Comparison of ENCODE assay signal across 11 mouse cellular contexts in genomic region chr2:33871181-33871520, GRCm38 (mm10). TPM values are rescaled to one million over a fixed set of nuclear protein-coding genes. Genes with fewer than 3 reads are reported as not detected.
A peak's percentile ranks its signal among the peaks of the same experiment; 100 is the strongest.
DNase-seq lines count a peak whose midpoint lies in the region; ATAC-seq and TF ChIP-seq lines count a peak whose summit lies in the region.
"Had no signal": no experiment of that assay in that cellular context is flagged by ENCODE, and none has a peak within 500 bp of the region (broad histone marks: within the 10 kb centered on the region; RNA-seq: fewer than 3 reads in every experiment).

No protein-coding gene starts in this region.

- DNase-seq in hindbrain, embryonic 11.5 days (ENCODE audit: low spot score): no peak
- no peak for DNase-seq in stomach, postnatal 0 days (ENCODE audit: low spot score)
- peak; percentile 27 for DNase-seq in liver, embryonic 11.5 days (ENCODE audit: low spot score)
- DNase-seq in adrenal gland, postnatal 36 days: no peak
- DNase-seq: cerebellum, postnatal 10 days; retina, postnatal 1 day; thymus, adult 18-20 months had no signal

- 80% methylated on average over 4 of the region's 4 CpGs for WGBS in hindbrain, embryonic 13.5 days
- WGBS in hindbrain, embryonic 11.5 days: 87% methylated on average over 4 of the region's 4 CpGs
- 86% methylated on average over 4 of the region's 4 CpGs for WGBS in stomach, embryonic 14.5 days
- 89% methylated on average over 4 of the region's 4 CpGs for WGBS in stomach, postnatal 0 days
- WGBS in liver, embryonic 11.5 days: 73% methylated on average over 4 of the region's 4 CpGs

- peaks cover 41% of the 10 kb centered on the region for H3K36me3 ChIP-seq in hindbrain, embryonic 13.5 days
- 0 out of 2 replicates have a peak, but pooled peaks cover 3% of the 10 kb centered on the region for H3K36me3 ChIP-seq in hindbrain, embryonic 11.5 days (ENCODE audit: control insufficient read depth, insufficient read depth, low read length)
- H3K36me3 ChIP-seq in stomach, embryonic 14.5 days (ENCODE audit: control insufficient read depth, insufficient read depth, low read length): peaks cover 13% of the 10 kb centered on the region; the same call in 1 of the 2 replicates
- H3K36me3 ChIP-seq in stomach, postnatal 0 days (ENCODE audit: control insufficient read depth, insufficient read depth, low read length): no peaks in the 10 kb centered on the region
- peaks cover 7% of the 10 kb centered on the region for H3K36me3 ChIP-seq in liver, embryonic 11.5 days (ENCODE audit: control insufficient read depth, insufficient read depth, low read length)

- TF ChIP-seq EP300 in stomach, postnatal 0 days (optimal IDR thresholded peaks at IDR 0.05): no peak

- H3K4me1 ChIP-seq in hindbrain, embryonic 13.5 days (replicated peaks): peaks cover 66% of the 10 kb centered on the region
- peaks cover 11% of the 10 kb centered on the region; the same call in 1 of the 2 replicates for H3K4me1 ChIP-seq in hindbrain, embryonic 11.5 days (replicated peaks; ENCODE audit: control insufficient read depth, insufficient read depth, low read length)
- peaks cover 28% of the 10 kb centered on the region; the same call in 1 of the 2 replicates for H3K4me1 ChIP-seq in stomach, embryonic 14.5 days (ENCODE audit: control insufficient read depth, insufficient read depth, low read length)
- H3K4me1 ChIP-seq in stomach, postnatal 0 days (replicated peaks; ENCODE audit: control insufficient read depth, insufficient read depth): peaks cover 6% of the 10 kb centered on the region; the same call in 1 of the 2 replicates
- peaks cover 62% of the 10 kb centered on the region for H3K4me1 ChIP-seq in liver, embryonic 11.5 days (replicated peaks; ENCODE audit: control insufficient read depth, insufficient read depth, low read length)

- no peak overlapping the region for H3K4me3 ChIP-seq in hindbrain, embryonic 13.5 days
- H3K4me3 ChIP-seq in hindbrain, embryonic 11.5 days (ENCODE audit: low read depth, low read length): no peak overlapping the region
- no peak overlapping the region for H3K4me3 ChIP-seq in stomach, embryonic 14.5 days (ENCODE audit: low read depth, low read length)
- H3K4me3 ChIP-seq in stomach, postnatal 0 days (ENCODE audit: low read depth, low read length): no peak overlapping the region
- no peak overlapping the region for H3K4me3 ChIP-seq in liver, embryonic 11.5 days (ENCODE audit: low read depth, low read length)
- H3K4me3 ChIP-seq: forebrain, embryonic 12.5 days had no signal

- H3K9ac ChIP-seq in hindbrain, embryonic 13.5 days: no peak overlapping the region
- no peak overlapping the region for H3K9ac ChIP-seq in hindbrain, embryonic 11.5 days (ENCODE audit: low read depth, low read length)
- H3K9ac ChIP-seq in stomach, embryonic 14.5 days (replicated peaks; ENCODE audit: low read depth, low read length): no peak overlapping the region
- no peak overlapping the region for H3K9ac ChIP-seq in stomach, postnatal 0 days (ENCODE audit: low read length)
- 0 out of 2 replicates have a peak overlapping the region, but pooled peaks have one; percentile 5 for H3K9ac ChIP-seq in liver, embryonic 11.5 days (ENCODE audit: low read depth, low read length)
- H3K9ac ChIP-seq: forebrain, embryonic 12.5 days had no signal

- no peak overlapping the region for H3K4me2 ChIP-seq in hindbrain, embryonic 13.5 days
- no peak overlapping the region for H3K4me2 ChIP-seq in hindbrain, embryonic 11.5 days (replicated peaks; ENCODE audit: low read depth, low read length)
- no peak overlapping the region for H3K4me2 ChIP-seq in stomach, embryonic 14.5 days (replicated peaks; ENCODE audit: low read depth, low read length)
- no peak overlapping the region for H3K4me2 ChIP-seq in stomach, postnatal 0 days (replicated peaks; ENCODE audit: low read depth)
- no peak overlapping the region for H3K4me2 ChIP-seq in liver, embryonic 11.5 days
- H3K4me2 ChIP-seq: forebrain, embryonic 12.5 days had no signal

- peak overlapping the region; percentile 56; the same call in 1 of the 2 replicates for H3K27ac ChIP-seq in hindbrain, embryonic 13.5 days
- H3K27ac ChIP-seq in hindbrain, embryonic 11.5 days (ENCODE audit: low read depth, low read length): no peak overlapping the region
- peak overlapping the region; percentile 77; the same call in 1 of the 2 replicates for H3K27ac ChIP-seq in stomach, embryonic 14.5 days (ENCODE audit: low read length)
- H3K27ac ChIP-seq in stomach, postnatal 0 days (replicated peaks): no peak overlapping the region
- peak overlapping the region; percentile 73 for H3K27ac ChIP-seq in liver, embryonic 11.5 days (ENCODE audit: low read depth, low read length)
- H3K27ac ChIP-seq: forebrain, embryonic 12.5 days had no signal

- 0 out of 2 replicates have a peak, but pooled peaks cover 5% of the 10 kb centered on the region for H3K9me3 ChIP-seq in hindbrain, embryonic 13.5 days
- H3K9me3 ChIP-seq in hindbrain, embryonic 11.5 days (ENCODE audit: control insufficient read depth, low read length): no peaks in the 10 kb centered on the region
- no peaks in the 10 kb centered on the region for H3K9me3 ChIP-seq in stomach, embryonic 14.5 days (ENCODE audit: control insufficient read depth, low read depth, low read length)
- H3K9me3 ChIP-seq in stomach, postnatal 0 days (ENCODE audit: control insufficient read depth, low read length): no peaks in the 10 kb centered on the region
- peaks cover 3% of the 10 kb centered on the region; the same call in 1 of the 2 replicates for H3K9me3 ChIP-seq in liver, embryonic 11.5 days (ENCODE audit: control insufficient read depth, low read length)

- no peak for ATAC-seq in hindbrain, embryonic 13.5 days (ENCODE audit: low FRiP score)
- ATAC-seq in hindbrain, embryonic 11.5 days (ENCODE audit: low FRiP score): no peak
- no peak for ATAC-seq in stomach, embryonic 14.5 days (ENCODE audit: insufficient number of reproducible peaks, insufficient read depth, low FRiP score, low read depth)
- no peak for ATAC-seq in stomach, postnatal 0 days (ENCODE audit: low FRiP score, low TSS enrichment)
- ATAC-seq in liver, embryonic 11.5 days (replicated peaks; ENCODE audit: low FRiP score): no peak
- ATAC-seq in erythroid progenitor cell, adult 5-6 weeks (replicated peaks; ENCODE audit: low FRiP score, poor library complexity, severe bottlenecking): no peak

- H3K27me3 ChIP-seq in hindbrain, embryonic 13.5 days: no peaks in the 10 kb centered on the region
- H3K27me3 ChIP-seq in hindbrain, embryonic 11.5 days (ENCODE audit: control insufficient read depth, insufficient read depth, low read length): no peaks in the 10 kb centered on the region
- H3K27me3 ChIP-seq in stomach, embryonic 14.5 days (ENCODE audit: control insufficient read depth, insufficient read depth, low read length): no peaks in the 10 kb centered on the region
- H3K27me3 ChIP-seq in stomach, postnatal 0 days (ENCODE audit: control insufficient read depth, insufficient read depth, low read length): no peaks in the 10 kb centered on the region
- H3K27me3 ChIP-seq in liver, embryonic 11.5 days (replicated peaks; ENCODE audit: control insufficient read depth, insufficient read depth, low read length): no peaks in the 10 kb centered on the region
- H3K27me3 ChIP-seq: forebrain, embryonic 12.5 days had no signal

- TF ChIP-seq CTCF in stomach, postnatal 0 days (IDR thresholded peaks at IDR 0.05; ENCODE audit: low read depth): no peak

RNA-seq across cellular contexts. Expression of gene Mvb12b, which starts 16.6 kb away (rescaled TPM):
- polyA plus RNA-seq in hindbrain, embryonic 13.5 days (2015; fragmentation: Nextera tagmentation; extraction: Ambion mirVana): 60.9 and 65.0 TPM in 2 replicates
- polyA plus RNA-seq in hindbrain, embryonic 11.5 days (2014; fragmentation: Nextera tagmentation; extraction: Ambion mirVana): 36.8 and 42.4 TPM in 2 replicates
- 20.4 and 20.7 TPM in 2 replicates for polyA plus RNA-seq in stomach, embryonic 14.5 days (2014; fragmentation: Nextera tagmentation; extraction: Ambion mirVana)
- polyA plus RNA-seq in stomach, postnatal 0 days (2015; fragmentation: Nextera tagmentation; extraction: Ambion mirVana): 10.2 and 11.3 TPM in 2 replicates
- 17.7 and 18.3 TPM in 2 replicates for polyA plus RNA-seq in liver, embryonic 11.5 days (2014; fragmentation: Nextera tagmentation; extraction: Ambion mirVana)
- total RNA-seq in adrenal gland, postnatal 36 days (2021): 10 to 100 TPM; 19.7 to 22.7 TPM
- total RNA-seq in erythroid progenitor cell, adult 5-6 weeks (2015; ENCODE audit: low replicate concordance): 53.0 and 81.7 TPM in 2 replicates
- 37.1 and 56.7 TPM in 2 replicates for total RNA-seq in erythroid progenitor cell, adult 5-6 weeks (2017; ENCODE audit: low replicate concordance)

Comparison
In these comparisons a context has a peak if more than half of its experiments do, and no peak if none do; other contexts are left out.
1. H3K27ac ChIP-seq: peak in hindbrain, embryonic 13.5 days (single experiment), stomach, embryonic 14.5 days (single experiment) and liver, embryonic 11.5 days (single experiment); none in hindbrain, embryonic 11.5 days (single experiment) and stomach, postnatal 0 days (single experiment).